Mouse (Mus musculus) urinary bladder, postnatal 14 days (tissue): Measurements from ENCODE around the gene Gm7030.
"Not testable (repeated sequence)": the region's sequence is repeated elsewhere in the genome, so short reads cannot be mapped to it uniquely, and the experiment has no call there.

Source experiments
- DNase-seq: peaks from one replicate; pipeline ENCODE4 v3.0.0; 2021; ENCODE audit warnings: low spot score

Gm7030 gene

DNA sequence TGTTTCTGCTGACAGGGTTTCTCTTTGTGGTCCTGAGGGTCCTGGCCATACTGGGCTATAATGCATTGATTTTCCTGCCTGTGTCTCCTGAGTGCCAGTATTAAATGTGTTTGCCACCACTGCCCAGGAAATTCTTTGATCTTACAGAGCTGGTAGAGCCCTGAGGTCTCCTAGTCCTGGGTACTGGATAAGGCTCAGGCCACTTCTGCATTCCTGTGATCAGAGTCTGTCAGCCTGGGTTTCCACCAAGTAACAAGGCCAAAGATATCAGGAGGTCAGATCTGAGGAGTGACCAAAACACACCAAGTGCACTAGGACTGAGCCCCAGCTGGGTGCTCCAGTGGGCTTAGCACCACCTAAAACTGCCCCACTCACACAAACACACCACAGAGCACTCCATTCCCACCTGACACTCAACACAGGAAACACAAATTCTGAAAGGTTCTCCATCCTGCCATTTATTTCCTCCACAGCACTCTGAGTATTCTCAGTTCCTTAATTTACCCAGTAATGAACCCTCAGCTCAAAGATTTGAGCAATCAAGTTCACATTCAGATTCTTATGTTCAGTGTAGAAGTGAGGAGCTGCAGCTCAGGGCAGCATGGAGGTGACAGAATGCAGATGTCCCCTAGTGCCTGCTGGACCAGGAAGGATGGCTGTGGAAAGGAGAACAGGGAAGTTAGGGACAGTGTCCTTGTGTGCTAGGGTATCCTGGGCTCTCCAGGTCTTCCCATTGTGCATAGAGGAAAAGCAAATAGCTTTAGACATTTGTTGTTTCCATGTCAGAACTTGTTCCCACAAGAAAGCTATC is 6.4 kb upstream of the Gm7030 start:
- not testable (repeated sequence) for DNase-seq

DNA sequence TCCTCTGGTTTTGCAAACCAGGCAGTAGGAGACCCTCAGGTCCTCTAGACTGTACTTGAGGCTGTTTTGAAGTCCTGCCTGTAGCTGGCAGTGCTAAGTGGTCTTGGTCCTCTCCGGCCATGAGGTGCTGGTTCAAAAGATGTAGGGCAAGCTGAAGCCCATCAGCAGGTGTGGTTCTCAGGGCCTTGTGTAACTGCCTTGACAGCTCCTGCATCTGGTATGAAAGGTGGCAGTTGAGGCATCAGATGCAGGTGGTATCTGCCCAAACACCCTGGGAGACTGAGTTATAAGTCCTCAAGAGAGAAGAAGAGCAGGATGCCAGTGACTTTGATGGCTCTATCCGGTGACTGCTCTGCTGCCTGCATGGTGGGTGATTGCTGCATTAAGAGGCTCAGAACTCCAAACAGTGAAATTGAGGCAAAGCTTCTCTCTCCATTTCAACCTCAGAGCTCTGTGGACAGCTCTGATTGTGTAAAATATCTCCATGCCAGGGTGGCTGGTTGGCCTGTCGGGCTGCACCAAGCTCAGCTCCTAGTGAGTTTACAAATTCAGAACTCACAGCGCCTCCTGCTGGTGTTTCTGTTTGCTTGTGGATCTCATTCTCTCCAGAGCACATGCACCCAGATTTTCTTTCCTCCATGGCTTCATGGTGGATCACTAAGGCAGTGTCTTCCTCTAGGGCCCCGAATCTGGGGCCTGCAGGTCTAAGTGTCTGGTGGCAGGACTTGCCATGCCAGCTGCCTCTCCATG is 2.5 kb upstream of the Gm7030 start:
- DNase-seq, result no peak

- not testable (repeated sequence) for DNase-seq
Observed at GRCm38 (mm10) chr17:36128525-36128924, 700 bp downstream of the Gm7030 start.

DNA sequence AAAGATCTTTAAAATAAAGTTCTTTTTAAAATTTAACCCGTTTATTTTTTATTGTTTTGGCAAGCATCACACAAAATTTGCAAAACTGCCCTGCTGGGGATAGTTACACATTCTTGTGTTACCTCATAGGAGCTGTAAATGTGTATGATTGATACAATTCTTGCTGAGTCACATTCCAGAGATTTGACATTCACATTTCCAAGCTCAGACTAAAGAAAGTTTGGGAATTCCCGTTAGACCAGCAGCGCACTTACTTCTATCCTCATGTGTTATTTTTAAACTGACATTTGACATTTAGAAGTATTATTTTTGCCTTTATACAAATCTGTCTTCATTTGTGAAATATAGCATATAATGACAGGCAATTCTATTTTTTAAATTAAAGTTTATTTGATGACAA is 5.1 kb downstream of the Gm7030 start:
- DNase-seq, result not testable (repeated sequence)

- DNase-seq, result not testable (repeated sequence)
Observed at GRCm38 (mm10) chr17:36121352-36122020, 7.7 kb downstream of the Gm7030 start, which contains the start of gene Gm19684. Gene Gm19684 (plus strand): TSS chr17:36121678.

- DNase-seq, result not testable (repeated sequence)
Observed at GRCm38 (mm10) chr17:36120839-36121238, 8.4 kb downstream of the Gm7030 start.

- DNase-seq, result not testable (repeated sequence)
Observed at GRCm38 (mm10) chr17:36116545-36116944, 12.7 kb downstream of the Gm7030 start.

DNA sequence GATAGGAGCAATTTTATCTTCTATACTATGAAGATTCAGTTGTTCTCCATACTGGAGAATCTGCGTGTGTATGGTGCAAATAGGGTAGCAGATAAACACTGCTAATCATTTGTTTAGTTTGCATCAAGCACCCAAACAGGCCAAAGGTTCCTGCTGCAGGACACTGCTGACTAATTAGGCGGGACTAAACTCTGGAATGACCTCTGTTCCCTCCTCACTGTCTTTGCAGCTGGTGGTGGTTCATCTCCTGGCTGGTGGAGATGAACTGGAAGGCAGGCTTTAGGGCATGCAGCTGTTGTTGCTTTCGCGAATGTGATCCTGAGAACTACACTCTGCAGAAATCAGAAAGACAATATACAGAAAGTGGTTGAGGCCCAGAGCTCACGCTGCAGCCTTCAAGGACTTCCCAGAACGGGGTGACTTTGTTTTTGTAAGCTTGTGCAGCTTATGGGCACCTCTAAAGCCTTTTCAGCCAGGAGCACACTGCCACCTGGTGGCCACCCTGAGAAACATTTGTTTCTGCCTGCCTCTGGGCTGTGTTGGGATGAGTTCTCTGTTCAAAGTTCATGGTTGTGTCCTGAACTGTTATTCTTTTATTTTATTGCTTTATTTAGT is 15.1 kb downstream of the Gm7030 start:
- DNase-seq, result not testable (repeated sequence)

GRCm38 (mm10) chr17:36111510-36111868 is 17.7 kb downstream of the Gm7030 start:
- DNase-seq, result not testable (repeated sequence)

DNA sequence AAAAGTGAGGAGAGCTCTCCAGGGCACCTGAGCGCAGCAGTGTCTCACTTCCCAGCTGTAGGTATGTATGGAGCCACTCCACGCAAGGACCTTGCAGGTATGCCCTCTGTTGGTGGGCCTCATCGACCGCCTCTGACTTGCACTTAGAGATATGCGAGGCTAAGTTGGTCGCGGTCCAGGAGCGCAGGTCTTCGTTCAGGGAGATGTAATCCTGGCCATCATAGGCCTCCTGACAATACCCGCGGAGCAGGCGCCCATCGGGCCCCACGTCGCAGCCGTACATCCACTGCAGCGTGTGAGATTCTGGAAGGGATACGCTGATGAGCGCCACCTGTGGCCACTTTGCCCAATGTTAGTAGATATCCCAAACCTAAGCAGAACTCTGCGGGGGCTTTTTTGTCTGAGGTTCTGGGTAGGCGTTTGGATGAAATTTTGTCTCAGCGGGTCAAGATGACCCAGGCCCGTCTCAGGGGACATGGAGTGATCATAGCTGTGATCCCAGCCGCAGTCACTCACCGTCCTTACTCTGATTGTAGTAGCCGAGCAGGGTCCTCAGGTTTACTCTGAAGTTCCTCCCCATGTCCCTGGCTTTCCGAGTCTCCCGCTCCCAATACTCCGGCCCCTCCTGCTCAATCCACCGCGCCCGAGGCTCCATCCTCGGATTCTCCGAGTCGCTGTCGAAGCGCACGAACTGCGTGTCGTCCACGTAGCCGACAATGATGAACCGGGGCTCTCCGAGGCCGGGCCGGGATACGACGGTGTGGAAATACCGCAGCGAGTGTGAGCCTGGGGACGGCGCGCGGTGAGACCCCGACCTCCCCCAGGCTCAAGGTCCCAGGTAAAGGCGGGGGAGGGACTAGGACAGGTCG is 18.4 kb downstream of the Gm7030 start:
- DNase-seq, result not testable (repeated sequence)

- DNase-seq, result not testable (repeated sequence)
Observed at GRCm38 (mm10) chr17:36110129-36110528, 19.1 kb downstream of the Gm7030 start.

DNA sequence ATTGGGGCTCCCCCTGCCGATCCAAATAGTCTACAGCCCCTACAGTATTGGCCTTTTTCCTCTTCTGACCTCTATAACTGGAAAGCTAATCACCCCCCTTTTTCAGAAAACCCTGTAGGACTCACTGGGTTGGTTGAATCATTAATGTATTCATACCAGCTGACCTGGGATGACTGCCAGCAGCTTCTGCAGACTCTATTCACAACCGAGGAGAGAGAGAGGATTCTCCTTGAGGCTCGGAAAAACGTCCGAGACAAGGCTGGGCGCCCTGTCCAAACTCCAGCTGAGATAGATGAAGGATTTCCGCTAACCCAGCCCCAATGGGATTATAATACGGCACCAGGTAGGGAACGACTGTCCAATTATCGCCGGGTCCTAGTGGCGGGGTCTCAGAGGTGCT is 27.1 kb downstream of the Gm7030 start:
- not testable (repeated sequence) for DNase-seq

DNA sequence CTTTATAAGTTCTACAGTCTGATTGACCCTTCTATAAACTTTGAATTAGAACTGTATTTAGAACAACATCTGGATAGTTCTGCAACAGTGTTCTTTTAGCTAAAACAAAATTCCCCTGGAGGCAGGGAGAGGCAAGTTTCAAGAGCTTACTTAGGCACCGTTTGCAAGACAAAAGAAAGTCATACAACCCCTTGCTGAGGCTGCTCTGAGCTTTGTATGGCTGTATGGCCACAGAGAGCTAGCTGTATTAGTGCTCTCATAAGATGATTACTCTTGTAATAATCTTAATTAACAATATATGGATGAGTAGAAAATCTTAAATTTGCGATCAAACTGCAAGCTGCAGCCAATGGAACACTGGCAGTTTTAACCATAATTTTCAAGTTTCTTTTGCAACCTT is 29.6 kb downstream of the Gm7030 start:
- DNase-seq, result not testable (repeated sequence)

- no peak for DNase-seq
Observed at GRCm38 (mm10) chr17:36093936-36094335, 35.3 kb downstream of the Gm7030 start.

DNA sequence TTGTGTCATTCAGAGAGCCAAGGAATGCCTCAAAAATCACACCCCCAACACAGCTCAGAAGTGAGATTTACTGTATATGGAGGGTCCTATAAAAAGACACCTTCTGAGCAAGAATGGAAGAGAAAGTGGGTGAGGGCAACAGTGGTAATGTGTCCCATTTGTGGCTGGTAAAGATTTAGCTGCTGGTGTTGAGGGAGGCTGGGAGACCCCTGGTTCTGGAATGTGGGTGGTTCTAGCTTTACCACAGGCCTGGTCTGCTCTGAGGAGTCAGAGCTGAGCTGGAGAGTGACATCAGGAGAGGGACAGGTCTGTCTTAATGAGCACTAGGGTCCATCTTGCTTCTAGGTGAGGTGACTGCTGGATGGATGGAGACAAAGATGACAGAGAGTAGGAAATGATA is 36.7 kb downstream of the Gm7030 start:
- DNase-seq, result not testable (repeated sequence)

DNA sequence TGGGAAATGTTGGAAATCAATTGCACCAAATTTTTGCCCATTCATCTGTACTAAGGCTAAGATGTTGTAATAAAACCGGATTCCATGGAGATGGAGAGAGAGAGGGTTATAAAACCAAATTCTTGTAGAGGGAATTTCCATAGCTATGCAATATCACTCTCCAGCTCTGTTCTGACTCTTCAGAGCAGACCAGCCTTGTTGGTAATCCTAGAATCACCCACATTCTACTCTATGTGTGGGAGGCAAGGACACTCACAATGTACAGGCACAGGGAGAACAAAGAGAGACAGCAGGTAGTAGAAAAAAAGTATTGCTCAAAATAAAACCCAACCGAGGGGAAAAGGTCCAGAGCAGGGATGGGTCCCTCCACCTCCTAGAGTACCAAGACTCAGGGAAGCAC is 37.3 kb downstream of the Gm7030 start:
- not testable (repeated sequence) for DNase-seq

GRCm38 (mm10) chr17:36085976-36086375 is 43.2 kb downstream of the Gm7030 start:
- not testable (repeated sequence) for DNase-seq

DNA sequence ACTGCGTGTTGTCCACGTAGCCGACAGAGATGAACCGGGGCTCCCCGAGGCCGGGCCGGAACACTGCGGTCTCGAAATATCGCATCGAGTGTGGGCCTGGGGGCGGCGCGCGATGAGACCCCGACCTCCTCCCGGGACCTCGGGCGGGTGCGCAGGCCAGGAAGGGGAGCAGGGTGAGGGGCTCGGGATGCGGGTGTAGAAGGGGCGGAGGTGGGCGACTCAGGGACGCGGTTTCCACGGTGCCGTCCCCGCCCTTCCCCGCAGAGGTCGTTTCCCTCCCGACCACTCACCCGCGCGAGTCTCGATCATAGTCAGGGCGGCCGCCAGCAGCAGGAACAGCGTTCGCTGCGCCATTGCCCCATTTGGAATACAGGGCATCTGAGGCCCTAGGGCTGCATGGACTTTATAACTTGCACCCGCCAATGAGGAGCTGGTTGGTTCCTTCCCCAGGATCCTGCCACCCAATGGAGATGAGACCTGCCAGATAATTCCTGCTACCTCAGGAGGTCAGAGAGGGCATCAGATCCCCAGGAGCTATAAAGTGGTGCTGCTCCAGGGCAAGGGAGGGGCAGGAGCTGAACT is 45.3 kb downstream of the Gm7030 start:
- no peak for DNase-seq

DNA sequence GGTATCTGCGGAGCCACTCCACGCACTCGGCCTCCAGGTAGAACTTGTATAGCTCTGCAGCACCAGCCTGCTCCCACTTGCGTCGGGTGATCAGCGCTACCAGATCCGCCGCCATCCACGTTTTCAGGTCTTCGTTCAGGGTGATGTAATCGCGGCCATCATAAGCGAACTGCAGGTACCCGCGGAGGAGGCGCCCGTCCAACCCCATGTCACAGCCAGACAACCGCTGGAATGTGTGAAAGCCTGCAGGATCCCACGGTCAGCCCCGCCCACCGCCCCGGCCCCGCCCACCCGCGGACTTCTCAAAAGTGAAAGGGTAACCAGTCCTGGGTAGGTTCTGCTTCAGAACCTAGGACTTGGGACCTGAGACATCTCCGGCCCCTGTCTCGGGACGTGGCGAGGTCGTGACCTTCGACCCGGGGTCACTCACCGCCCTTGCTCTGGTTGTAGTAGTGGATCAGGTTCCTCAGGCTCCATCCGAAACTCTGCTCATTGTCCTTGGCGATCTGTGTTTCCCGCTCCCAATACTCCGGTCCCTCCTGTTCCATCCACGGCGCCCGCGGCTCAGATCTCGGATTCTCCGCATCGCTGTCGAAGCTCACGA is 45.9 kb downstream of the Gm7030 start:
- DNase-seq, result peak; percentile 34

DNA sequence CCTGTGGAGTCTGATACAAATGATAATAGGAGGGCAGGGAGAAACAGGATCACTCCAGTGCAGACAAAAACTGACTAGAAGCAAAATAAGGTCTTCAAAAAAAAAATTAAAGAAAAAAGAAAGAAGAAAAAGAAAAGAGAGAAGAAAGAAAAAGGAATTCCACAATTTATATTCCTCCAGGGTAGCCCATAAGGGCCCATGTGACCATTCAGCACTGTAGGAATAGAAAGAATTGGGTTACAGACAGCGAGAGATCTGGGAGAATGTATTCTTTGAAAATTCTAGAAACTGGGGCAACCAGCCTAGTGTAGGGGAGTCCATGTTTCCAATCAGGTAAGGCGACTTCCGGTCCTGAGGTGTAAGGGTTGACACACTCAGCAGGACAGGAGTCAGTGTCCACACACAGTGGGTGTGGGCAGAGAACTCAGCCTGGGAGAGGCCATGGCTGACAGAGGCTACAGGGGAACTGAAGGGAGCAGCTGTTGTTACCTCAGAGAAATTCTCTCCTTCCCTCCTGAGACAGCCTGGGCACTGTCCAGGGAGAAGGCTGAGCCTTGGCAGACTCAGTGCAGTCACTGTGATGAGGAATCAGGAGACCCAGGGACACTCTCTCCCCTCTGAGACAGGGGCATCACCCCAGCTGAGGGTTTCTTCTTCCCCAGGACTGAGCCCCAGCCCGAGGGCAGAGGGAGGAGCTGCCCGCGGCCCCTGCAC is 46.5 kb downstream of the Gm7030 start:
- not testable (repeated sequence) for DNase-seq
